Mouse (Mus musculus) ES-E14 (cell line): ENCODE data around the gene Pisd. TPM values are rescaled to one million over a fixed set of nuclear protein-coding genes. Genes with fewer than 3 reads are reported as not detected.

Source experiments
- DNase-seq: peaks from one replicate; pipeline ENCODE4 v3.0.0-alpha.2; 2013; ENCODE audit warnings: low read depth, low spot score
- H3K27ac ChIP-seq: 2 replicates; pipeline ENCODE4 v1.5.1; 2012; ENCODE audit warnings: low read depth, mild to moderate bottlenecking, low read length, moderate library complexity, mixed read lengths; ENCODE audit not compliant: poor library complexity, insufficient read depth, severe bottlenecking
- H3K36me3 ChIP-seq: 2 replicates; pipeline ENCODE4 v1.6.1; 2012; ENCODE audit warnings: mild to moderate bottlenecking, low read length, moderate library complexity, mixed read lengths; ENCODE audit not compliant: control insufficient read depth, poor library complexity, insufficient read depth, severe bottlenecking
- H3K4me1 ChIP-seq, 2 experiments: fragments of 150-350 bp in 1 of 2; sonication (generic) in 1 of 2; 2 replicates each; pipeline ENCODE4 v1.6.1; 2012; ENCODE audit warnings: low read length in 2 of 2, mild to moderate bottlenecking in 1 of 2, mixed read lengths in 1 of 2; ENCODE audit not compliant: control insufficient read depth in 2 of 2, insufficient read depth in 2 of 2, poor library complexity in 1 of 2
- H3K4me3 ChIP-seq, 2 experiments: fragments of 150-350 bp in 1 of 2; sonication (generic) in 1 of 2; 2 replicates each; pipeline ENCODE4 v1.5.1; 2012; ENCODE audit warnings: low read length in 2 of 2, low read depth in 1 of 2, mild to moderate bottlenecking in 1 of 2, mixed read lengths in 1 of 2; ENCODE audit not compliant: insufficient read depth in 1 of 2, poor library complexity in 1 of 2, severe bottlenecking in 1 of 2
- H3K9ac ChIP-seq: 2 replicates; pipeline ENCODE4 v1.6.1; 2012; ENCODE audit warnings: low read depth, mild to moderate bottlenecking, low read length, mixed read lengths; ENCODE audit not compliant: poor library complexity, insufficient read depth, severe bottlenecking
- H3K9me3 ChIP-seq: fragments of 150-350 bp; sonication (generic); 2 replicates; pipeline ENCODE4 v1.6.1; 2012; ENCODE audit warnings: low read depth, mild to moderate bottlenecking, low read length; ENCODE audit not compliant: control insufficient read depth, insufficient read depth
- CHD2 ChIP-seq: IDR thresholded peaks from 2 replicates; pipeline ENCODE4 v1.6.1; 2014; ENCODE audit warnings: mild to moderate bottlenecking, low read depth, low read length, inconsistent platforms
- HCFC1 ChIP-seq: IDR thresholded peaks from 2 replicates; pipeline ENCODE4 v1.6.1; 2012; ENCODE audit warnings: low read length, inconsistent platforms, borderline replicate concordance; ENCODE audit not compliant: insufficient read depth
- MAFK ChIP-seq: IDR thresholded peaks from 2 replicates; pipeline ENCODE4 v1.6.1; 2014; ENCODE audit warnings: mild to moderate bottlenecking, low read depth, low read length, inconsistent platforms; ENCODE audit not compliant: insufficient read depth
- ZC3H11A ChIP-seq: IDR thresholded peaks from 2 replicates; pipeline ENCODE4 v1.6.1; 2012; ENCODE audit warnings: low read depth, mild to moderate bottlenecking, inconsistent platforms, low read length, borderline replicate concordance
- ZNF384 ChIP-seq: IDR thresholded peaks from 2 replicates; pipeline ENCODE4 v1.6.1; 2012; ENCODE audit warnings: low read depth, low read length, inconsistent platforms
- in situ Hi-C, 2 experiments: fragments of 600-800 bp; cut with MboI; formaldehyde crosslinking; loops; one replicate each; pipeline ENCODE4 v1.15.1; 2025; ENCODE audit warnings: low sequenced_read_pairs in 2 of 2, inconsistent platforms in 1 of 2; ENCODE audit not compliant: unreplicated experiment in 2 of 2
- total RNA-seq: library from RNA; depleted of rRNA; stranded (reverse); fragments of 300-350 nt; gene quantifications from 2 replicates; pipeline ENCODE4 v1.2.3, GENCODE M21; 2012

Pisd gene
- total RNA-seq, 1 experiment = 75.4 TPM

DNA sequence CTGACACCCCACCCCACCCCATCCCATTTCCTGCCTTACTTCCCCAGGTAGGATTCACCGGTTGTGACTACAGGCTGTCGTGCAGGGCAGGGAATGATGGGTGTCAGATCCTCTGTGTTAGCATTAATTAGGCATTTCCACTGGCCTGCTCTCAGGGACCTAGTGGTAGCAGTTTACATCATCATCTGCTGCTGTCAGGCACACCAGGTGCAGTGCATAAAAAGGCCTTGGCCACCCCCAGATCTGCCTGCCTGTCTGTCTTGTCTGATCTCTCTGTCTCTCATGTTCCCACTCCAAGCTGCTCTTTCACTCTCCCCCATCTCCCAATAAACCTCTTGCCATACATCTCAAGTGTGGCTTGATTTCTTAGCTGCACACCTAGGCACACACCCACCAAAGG is 33.7 kb downstream of the Pisd start:
- in situ Hi-C loops = no loop called here
- Histone ChIP-seq H3K27ac (peak overlapping the region; percentile 30; the same call in 1 of the 2 replicates), H3K9me3 (no peaks in the 10 kb centered on the region), H3K36me3 (no peaks in the 10 kb centered on the region), H3K4me3 (no peak overlapping the region), H3K9ac (no peak overlapping the region), H3K4me1 (peaks cover 6 to 10% of the 10 kb centered on the region in 2 experiments; a peak in 2 of 4 replicates)
- no peak for TF ChIP-seq CHD2
- no peak for TF ChIP-seq ZC3H11A
- no peak for TF ChIP-seq HCFC1
- no peak for TF ChIP-seq ZNF384
- no peak for TF ChIP-seq MAFK
- no peak for DNase-seq

DNA sequence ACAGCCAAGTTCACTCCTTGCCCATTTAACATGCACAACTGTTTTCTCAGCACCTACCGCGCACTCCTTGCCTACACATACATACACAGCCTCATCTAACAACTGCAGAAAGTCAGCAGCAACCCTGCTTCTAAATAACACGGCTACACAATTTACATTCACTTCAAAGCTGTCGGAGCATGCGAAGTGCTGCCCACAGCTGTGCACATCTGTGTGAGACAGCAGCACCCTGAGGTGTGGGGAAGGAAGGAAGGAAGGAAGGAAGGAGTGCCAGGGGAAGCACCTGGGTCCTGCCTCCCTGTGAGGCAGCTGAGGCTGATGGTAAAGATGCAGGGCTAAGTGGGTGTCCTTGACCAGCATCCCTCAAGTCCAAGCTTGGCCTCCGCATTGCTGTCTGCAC is 36.5 kb downstream of the Pisd start:
- H3K36me3 ChIP-seq = no peaks in the 10 kb centered on the region
- H3K9me3 ChIP-seq = no peaks in the 10 kb centered on the region
- no peak overlapping the region for H3K9ac ChIP-seq
- no peak overlapping the region for H3K4me3 ChIP-seq
- DNase-seq = no peak
- H3K4me1 ChIP-seq = peaks cover 7 to 12% of the 10 kb centered on the region in 2 experiments; a peak in 2 of 4 replicates
- no peak for TF ChIP-seq CHD2
- no peak for TF ChIP-seq ZNF384
- TF ChIP-seq HCFC1 = no peak
- no peak for TF ChIP-seq MAFK
- TF ChIP-seq ZC3H11A = no peak
- no peak overlapping the region for H3K27ac ChIP-seq
- in situ Hi-C loops = no loop called here

DNA sequence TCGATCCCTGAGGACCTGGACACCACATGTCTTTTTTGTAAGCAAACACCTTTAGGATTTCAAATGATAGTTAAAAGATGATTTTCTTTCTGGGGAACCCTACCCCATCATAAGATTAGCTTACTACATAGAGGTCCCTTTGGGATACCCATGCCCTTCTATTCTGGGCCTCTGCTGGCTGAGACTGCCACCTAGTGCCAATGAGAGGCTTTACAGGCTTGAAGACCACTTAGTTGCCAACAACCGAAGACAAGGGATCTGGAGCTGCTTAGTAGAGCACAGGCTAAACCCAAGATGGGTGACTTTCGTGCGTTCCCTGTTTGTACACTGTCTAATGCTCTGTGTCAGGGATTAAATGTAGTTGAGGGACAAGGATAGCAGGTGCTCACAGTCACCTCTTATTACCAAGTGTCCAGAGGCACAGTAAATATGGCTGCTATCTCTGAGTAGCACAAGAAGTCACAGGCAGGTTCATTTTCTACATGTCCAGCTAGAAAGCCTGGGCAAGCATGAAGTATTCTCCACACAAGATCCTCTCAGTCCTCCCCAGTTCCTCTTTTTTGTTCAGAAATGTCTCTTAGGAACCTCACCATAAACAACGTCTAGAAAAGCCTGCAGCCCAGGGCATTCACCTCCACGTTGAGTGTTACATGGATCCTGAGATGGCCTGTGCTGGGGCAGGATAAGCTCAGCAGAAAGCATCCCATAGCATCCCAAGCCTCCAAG is 37.6 kb downstream of the Pisd start:
- Histone ChIP-seq H3K4me3 (no peak overlapping the region), H3K9ac (no peak overlapping the region), H3K36me3 (no peaks in the 10 kb centered on the region), H3K27ac (no peak overlapping the region), H3K4me1 (peaks cover 7 to 12% of the 10 kb centered on the region in 2 experiments; a peak in 3 of 4 replicates), H3K9me3 (no peaks in the 10 kb centered on the region)
- TF ChIP-seq CHD2 = no peak
- TF ChIP-seq ZC3H11A = peak; percentile 48; the same call in 1 of the 2 replicates
- in situ Hi-C loops = no loop called here
- peak; percentile 24 for DNase-seq

DNA sequence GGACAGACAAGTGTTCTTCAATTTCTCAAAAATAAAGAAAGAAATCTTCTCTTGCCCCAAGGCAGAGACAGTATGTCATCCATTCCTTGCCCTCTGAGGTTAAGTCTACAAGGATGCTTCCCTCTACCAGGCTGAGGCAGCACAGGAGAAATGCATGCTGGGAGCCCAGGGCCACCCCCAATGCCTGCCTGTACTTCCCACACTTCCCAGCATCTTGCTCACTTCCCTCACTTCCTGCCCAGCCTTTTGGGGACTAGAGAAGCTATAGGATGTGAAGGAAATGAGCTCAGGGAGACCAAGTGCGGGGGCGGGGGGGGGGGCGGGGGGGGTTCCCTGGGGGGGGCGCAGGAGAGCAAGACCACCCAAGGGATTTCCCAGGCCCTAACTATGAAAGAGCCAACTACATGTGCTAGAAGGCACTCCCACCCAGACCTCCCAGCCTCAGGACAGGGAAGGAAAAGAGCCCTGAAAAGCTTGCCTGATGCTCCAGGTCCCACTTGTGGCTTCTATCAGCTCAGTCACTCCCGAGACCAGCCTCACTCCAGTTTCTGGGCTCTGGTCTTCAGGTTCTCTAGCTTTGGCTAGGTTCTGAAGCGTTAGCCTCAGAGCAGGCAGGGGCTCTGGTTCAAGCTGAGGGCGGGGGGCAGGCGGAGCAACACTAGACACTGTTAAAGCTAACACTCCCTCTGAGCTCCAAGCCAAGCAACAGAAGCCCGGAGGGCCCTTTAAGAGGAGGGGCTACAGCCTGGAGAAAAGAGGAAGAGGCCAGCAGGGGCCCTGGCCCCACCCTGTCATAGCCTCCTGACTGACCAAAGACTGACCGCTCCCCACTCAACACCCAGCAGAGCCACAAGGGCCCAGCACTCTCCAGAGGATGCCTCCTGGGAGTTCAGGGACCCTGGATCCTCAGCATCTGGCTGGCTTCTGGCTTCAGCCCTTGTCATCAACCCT is 39.5 kb downstream of the Pisd start:
- Histone ChIP-seq H3K9me3 (no peaks in the 10 kb centered on the region), H3K36me3 (no peaks in the 10 kb centered on the region; the same call in 1 of the 2 replicates), H3K4me1 (peaks cover 2 to 8% of the 10 kb centered on the region in 2 experiments; a peak in 2 of 4 replicates), H3K27ac (peak overlapping the region; percentile 52; the same call in 1 of the 2 replicates), H3K4me3 (peak overlapping the region; percentile 14 to 57), H3K9ac (peak overlapping the region; percentile 65; the same call in 1 of the 2 replicates)
- TF ChIP-seq CHD2 (no peak), HCFC1 (no peak), MAFK (no peak), ZNF384 (no peak), ZC3H11A (no peak)
- in situ Hi-C loops = no loop called here
- DNase-seq = peak; percentile 17
